Mouse (Mus musculus): ENCODE measurements at regions not wholly inside any gene's neighbourhood (a gene's known extent, or its start where the extent isn't known, plus 50 kb on each side); places are given as distances from the start of the nearest gene placed in this dataset.

- TF ChIP-seq CTCF (IDR thresholded peaks at IDR 0.05; ENCODE audit: low read depth), result no peak
- no peak for TF ChIP-seq EP300 (IDR thresholded peaks at IDR 0.05; ENCODE audit: low read depth)
These were observed 109.6 kb upstream of the Lef1 start for GRCm38 (mm10) chr3:131000701-131001100.

Measured in liver, embryonic 14.5 days (tissue).